Mouse (Mus musculus) cerebellum, postnatal 14 days (tissue): ENCODE data around the gene Bicra.

ENCODE experiments used
- DNase-seq, 2 experiments: peaks; one replicate each; pipeline ENCODE4 v3.0.0; 2021; ENCODE audit warnings: mixed read lengths in 2 of 2

Gene Bicra

GRCm38 (mm10) chr7:16013722-16014275 lies 33.9 kb downstream of the Bicra start:
- no peak for DNase-seq

DNA sequence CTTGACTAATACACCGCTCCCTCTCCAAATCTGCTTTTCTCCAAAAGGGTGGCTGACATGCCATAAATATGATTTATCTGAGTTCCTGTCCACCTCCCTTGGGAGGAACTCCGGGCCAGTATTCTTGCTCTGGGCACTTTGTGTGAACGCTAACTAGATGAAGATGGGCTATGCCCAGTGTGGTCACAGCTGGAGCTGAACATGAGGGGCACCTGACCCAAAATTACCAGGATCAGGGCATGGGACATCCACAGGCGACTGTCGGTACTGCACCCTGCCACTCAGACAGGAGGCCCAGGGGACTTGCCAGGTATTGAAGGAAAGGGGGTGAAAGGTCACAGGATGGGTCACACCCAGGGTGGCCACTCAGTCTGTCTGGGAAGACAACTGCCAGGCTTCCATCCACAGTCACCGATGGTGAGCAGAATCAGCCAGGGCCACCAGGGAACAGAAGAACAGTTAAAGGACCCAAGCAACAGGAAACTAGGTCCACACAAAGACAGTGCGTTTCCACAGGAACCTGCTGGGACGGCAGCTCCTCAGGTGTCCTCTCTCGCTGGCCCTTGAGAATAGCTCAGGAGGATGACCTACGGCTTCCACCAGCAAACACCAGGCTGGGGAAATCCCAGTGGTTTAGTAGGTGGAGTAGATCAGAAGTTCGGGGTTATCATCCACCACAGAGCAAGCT lies 35.0 kb downstream of the Bicra start:
- DNase-seq, result peak in 1 of 2 experiments; percentile 68

- no peak for DNase-seq
Measured at GRCm38 (mm10) chr7:16011418-16012085, 36.2 kb downstream of the Bicra start.

- DNase-seq, result no peak
Measured at GRCm38 (mm10) chr7:16010649-16011048, 37.1 kb downstream of the Bicra start.

DNA sequence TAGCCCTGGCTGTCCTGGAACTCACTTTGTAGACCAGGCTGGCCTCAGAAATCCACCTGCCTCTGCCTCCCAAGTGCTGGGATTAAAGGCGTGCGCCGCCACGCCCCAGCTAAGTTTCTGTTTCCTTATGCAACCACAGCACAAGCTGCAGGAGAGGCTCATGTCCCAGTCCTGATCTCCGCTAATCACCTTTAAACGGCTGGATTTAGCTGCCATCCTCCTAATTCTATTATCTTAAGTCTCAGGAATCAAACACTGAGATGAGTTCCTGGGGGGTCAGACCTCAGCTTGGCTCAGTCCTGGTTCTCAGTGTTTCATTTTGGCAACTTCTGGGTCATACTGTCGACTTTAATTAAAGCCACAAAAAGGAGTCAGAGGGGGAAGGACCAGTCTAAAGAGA lies 38.1 kb downstream of the Bicra start:
- no peak for DNase-seq

GRCm38 (mm10) chr7:16005020-16005419 lies 42.7 kb downstream of the Bicra start:
- DNase-seq, result no peak

DNA sequence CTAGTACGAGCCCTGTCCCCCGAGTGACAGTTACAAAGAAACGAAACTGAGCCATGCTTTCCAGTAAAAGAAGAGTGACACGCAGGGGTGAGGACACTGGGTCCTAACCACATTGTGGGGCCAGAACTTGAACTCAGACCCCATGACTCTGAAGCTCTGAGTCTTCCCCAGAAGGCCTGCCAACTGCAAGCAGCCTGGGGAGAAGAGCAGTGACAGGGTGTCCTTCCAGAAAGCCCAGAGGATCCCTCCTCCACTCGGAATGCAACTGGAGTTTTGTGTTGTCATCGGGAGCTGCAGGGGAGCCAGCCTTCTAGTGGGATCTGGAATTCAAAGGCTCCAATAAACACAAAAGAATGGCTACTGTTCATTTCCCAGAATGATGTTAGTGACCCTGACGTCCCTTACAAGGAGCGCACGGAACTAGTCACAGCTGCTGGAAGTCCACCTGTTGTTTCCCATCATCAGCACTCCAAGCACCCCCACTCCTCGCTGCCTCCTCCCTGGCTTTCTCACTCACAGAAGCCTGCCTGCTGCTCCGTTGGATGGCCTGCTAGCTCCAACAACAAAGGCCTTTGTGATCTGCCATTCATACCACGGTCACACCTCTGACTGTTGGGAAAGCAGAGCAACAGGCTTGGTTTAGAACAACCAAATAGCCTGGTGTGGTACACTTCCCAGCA lies 43.4 kb downstream of the Bicra start:
- DNase-seq, result no peak

GRCm38 (mm10) chr7:16003032-16003431 lies 44.7 kb downstream of the Bicra start:
- no peak for DNase-seq

DNA sequence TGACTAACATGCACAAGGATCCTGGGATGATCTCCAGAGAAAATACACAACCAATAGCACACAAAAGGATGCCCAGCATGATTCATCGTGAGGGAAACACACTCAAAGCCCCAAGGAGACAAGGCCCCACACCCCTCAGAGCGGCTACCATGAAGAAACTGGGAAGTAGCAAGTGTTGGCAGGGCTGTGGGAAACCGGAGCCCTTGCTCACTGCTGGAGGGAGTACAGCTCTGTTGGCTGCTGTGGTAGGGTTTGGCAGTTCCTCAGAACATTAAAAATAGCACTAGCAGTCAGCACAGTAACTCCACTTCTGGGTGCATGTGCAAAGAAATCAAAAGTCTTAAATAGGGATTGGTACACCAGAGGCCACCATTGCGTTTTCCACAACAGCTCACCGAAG lies 45.5 kb downstream of the Bicra start:
- DNase-seq, result no peak

DNA sequence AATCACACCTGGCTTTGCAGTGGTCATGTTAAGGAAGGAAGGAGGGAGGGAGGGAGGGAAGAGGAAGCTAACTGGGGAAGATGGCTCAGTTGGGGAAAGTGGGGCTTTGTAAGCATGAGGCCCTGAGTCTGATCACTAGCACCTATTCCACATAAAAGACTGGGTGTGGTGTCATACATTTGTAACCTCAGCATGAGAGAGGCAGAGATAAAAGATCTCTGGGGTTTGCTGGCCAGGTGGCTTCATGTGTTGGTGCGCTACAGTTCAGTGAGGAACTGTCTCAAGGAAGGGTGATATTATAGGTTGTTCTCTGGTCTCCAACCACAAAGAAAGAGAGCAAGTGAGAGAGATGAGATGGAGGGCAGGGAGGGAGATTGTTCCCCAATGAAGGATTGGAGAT lies 46.0 kb downstream of the Bicra start:
- no peak for DNase-seq

DNA sequence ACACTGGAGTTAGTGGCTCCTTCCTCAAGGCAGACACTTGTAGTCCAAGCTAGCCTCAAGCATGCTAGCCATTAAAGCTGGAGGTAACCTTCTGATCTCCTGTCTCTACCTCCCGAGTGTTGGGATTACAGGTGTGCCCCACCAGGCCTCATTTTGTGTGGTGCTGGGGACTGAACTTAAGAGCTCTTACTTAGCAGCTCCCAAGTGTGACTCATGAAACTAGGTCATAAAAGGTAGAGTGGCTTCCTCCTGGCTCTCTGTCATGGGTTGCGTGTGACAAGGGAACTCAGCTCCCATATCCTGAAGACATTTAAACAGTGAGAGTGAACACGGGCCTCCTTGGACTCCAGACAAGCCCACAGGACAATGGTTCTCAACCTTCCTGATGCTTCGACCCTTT lies 53.9 kb downstream of the Bicra start:
- DNase-seq, result no peak

- no peak for DNase-seq
Measured at GRCm38 (mm10) chr7:15993152-15993551, 54.6 kb downstream of the Bicra start.

DNA sequence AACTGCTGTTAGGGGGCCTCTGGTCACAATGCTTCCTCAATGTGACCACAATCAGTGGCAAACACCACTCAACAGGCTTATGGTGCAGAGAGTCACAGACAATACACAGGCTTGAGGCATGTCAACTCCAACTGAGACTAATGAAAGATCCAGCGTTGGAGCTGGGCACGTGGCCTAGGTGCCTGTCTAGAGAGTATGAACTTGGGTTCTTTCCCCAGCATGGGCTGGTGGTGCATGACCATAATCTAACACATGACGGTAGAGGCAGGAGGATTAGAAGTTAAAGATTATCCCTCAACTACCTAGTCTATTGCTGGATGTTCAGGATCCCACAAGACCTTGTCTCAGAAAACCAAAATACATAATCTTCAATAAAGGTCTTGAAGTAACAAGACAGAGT lies 56.0 kb downstream of the Bicra start:
- DNase-seq, result no peak

GRCm38 (mm10) chr7:15987661-15988356 lies 59.9 kb downstream of the Bicra start:
- no peak for DNase-seq

- peak; percentile 49 to 56 for DNase-seq
Measured at GRCm38 (mm10) chr7:15982729-15983407, 64.9 kb downstream of the Bicra start.

DNA sequence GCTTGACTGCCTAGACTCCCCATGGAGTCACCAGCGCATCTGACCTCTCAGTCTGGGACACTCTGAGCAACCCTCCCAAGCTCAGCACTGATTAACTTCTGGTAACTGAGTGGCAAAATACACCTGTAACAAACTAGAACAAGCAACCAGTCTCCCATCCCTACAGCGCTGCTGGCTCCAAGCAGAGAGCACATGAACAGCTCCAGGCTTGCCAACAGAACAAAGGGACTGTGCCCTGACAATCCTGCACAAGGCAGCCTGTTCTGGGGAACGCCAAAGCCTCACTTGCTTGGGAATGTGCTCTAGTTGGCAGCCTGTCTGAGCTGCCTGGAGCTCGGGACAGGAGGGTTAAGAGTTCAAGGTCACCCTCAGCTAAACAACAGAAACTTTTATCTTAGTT lies 66.2 kb downstream of the Bicra start:
- no peak for DNase-seq

- no peak for DNase-seq
Measured at GRCm38 (mm10) chr7:15980246-15980645, 67.5 kb downstream of the Bicra start.

GRCm38 (mm10) chr7:15975904-15976303 lies 71.8 kb downstream of the Bicra start:
- DNase-seq, result peak; percentile 73 to 76

DNA sequence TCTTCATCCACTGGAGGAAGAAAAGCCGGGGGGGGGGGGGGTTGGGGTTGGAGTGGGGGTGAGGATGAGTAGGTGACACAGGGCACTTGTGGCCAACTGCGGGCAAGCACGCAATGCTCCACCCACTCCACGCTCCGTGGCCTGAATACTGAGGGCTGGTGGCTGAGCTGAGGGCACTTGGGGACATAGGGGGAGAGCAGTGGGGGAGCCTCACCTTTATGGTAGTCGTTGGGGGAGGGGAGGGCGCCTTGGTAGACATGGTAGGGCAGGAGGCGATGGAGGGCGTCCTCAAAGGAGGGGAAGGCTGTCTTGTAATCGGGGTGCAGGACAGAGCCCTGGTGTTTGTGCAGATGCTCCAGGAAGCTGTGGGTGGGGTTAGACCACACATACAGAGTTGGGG lies 72.3 kb downstream of the Bicra start:
- DNase-seq, result peak in 1 of 2 experiments; percentile 47

DNA sequence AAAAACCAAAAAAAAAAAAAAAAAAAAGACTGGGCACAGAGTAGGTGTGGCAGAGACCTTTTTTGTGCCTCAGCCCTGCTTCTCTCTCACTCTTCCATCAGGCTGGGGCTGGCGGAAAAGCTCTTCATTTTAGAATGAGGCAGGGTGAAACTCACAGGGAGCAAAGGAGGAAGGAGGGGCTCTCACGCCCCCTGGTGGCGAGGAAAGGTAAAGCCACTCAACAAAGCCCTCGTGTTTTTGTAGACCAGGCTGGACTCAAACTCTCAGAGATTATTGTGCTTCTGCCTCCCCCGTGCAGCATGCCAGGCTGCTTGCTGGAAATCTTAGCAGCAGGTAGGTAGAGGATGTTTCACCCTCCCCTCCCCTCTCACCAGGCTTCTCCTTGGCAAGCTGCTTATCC lies 73.0 kb downstream of the Bicra start:
- peak; percentile 75 to 82 for DNase-seq

DNA sequence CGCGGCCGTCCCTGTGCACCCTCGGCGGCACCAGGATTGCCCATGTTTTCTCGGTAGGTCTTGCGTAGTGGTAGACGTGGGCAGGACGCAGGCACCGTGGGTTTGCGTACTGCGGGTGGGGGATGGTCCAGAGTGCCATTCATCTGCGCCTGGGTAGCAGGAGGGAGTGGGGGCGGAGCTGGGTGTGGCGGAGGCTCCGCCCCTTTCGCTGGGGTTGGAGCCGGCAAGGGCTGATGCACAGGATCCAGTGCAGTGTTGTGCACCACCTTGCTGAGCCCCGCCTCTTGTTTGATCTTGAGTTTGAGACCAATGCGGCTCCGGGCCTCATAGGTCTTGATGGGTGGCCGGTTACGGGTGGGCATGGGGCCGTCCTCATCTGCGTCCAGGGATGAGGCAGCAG lies 75.5 kb downstream of the Bicra start:
- DNase-seq, result no peak

GRCm38 (mm10) chr7:15969674-15970073 lies 78.0 kb downstream of the Bicra start:
- no peak for DNase-seq

GRCm38 (mm10) chr7:15968322-15968721 lies 79.4 kb downstream of the Bicra start:
- DNase-seq, result no peak
